Mouse (Mus musculus): ENCODE measurements around the gene Dgke. TPM values are rescaled to one million over a fixed set of nuclear protein-coding genes. Genes with fewer than 3 reads are reported as not detected.
A peak's percentile ranks its signal among the peaks of the same experiment; 100 is the strongest.

The Dgke gene
- total RNA-seq, 1 experiment from 2014 or later, result 9.5 TPM

DNA sequence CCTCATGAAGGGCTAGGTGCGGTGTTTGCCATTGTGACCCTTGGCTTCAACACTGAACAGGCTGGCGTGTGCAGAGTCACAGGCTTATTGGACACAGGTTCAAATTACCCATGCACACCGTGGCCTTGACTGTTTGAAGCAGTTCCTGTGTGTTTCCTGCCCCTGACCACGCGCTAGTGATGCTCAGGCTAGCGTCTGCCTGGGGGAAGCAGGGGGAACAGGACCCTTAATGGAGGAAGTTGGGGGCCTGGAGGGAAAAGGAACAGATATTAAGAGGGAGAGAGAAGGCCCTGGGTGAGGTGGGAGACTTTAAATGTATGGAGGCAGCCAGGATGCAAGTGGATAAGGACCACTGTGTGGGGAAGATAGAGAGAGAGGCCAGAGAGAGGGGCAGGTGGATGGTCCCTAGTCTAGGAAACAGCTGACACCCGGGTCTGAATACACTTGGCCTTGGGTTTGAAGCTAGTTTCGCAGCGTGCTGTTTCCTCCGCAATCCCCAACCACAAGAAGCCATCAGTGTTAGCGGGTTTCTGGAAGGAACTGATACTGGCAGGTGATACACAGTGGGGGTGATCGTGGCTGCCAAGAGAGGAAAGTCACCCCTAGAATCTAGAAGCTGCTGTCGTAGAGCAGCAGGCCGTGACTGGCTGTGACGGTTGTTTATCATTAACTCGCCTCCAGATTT lies 12.5 kb upstream of the Dgke start:
- peak; percentile 66 to 67 for ATAC-seq (replicated peaks in 1 of 2; ENCODE audit: insufficient read depth in 1 of 2, low FRiP score in 2 of 2, low TSS enrichment in 1 of 2, low read depth in 1 of 2, poor library complexity in 2 of 2, severe bottlenecking in 2 of 2)

DNA sequence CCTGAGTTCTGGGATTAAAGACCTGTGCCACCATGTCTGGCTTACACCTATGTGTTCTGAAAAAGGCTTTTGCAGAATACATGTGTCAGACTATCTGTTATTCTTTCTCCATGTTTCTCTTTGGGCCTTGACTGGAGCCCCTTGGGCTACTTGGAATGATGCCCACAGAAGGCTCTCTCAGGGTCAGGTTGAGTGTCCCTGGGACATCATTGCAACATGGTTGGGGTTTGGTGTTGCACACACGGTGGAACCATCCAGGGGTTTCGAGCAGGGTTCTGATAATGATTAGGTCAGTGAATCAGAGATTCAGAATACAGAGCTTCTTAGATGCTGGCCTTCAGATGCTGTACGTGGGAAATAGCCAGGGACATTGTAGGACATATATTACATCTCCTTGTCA lies 11.7 kb upstream of the Dgke start:
- no peak for ATAC-seq (replicated peaks in 1 of 2; ENCODE audit: insufficient read depth in 1 of 2, low FRiP score in 2 of 2, low TSS enrichment in 1 of 2, low read depth in 1 of 2, poor library complexity in 2 of 2, severe bottlenecking in 2 of 2)

DNA sequence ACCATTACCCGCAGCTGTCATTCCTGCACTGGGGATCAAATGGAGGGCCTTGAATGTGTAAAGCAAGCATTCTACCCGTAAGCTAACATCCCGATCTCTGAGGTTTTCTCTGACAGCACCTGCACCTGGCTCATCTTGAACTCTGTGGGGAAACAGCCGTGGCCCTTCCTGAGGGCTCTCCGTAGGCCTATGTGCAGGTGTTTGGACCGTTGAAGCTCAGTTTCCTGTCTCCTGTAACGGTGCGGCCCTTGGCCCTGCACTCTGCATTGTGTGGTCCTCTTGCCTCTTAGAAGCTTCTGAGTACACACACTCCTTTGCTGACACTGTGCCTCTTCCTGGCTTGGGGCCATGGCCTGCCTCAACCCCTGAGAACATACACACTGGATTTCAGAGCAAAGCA lies 11.0 kb upstream of the Dgke start:
- 0 out of 4 replicates have a peak, but pooled peaks of 1 of the 2 experiments have one; percentile 16 for ATAC-seq (replicated peaks in 1 of 2; ENCODE audit: insufficient read depth in 1 of 2, low FRiP score in 2 of 2, low TSS enrichment in 1 of 2, low read depth in 1 of 2, poor library complexity in 2 of 2, severe bottlenecking in 2 of 2)

DNA sequence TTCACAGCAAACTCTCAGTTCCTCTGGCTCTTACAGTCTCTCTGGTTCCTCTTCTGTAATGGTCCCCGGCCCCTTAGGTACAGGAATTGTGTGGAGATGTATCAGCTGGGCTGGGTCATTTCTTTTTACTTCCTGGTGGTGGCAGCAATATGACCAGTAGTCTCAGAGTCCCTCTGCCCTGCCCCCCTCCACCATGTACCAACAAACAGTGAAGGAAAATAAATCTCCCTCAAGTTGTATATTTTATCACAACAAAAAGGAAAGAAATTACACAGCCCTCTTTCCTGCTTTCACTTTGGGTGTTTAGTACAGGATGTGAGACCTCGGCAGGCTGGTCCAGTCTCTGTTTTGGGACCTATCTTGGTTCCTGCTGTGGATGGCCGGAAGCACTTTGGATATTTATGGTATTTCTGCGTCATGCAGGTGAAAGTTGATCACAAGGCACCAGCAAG lies 9.7 kb upstream of the Dgke start:
- ATAC-seq (replicated peaks in 1 of 2; ENCODE audit: insufficient read depth in 1 of 2, low FRiP score in 2 of 2, low TSS enrichment in 1 of 2, low read depth in 1 of 2, poor library complexity in 2 of 2, severe bottlenecking in 2 of 2), result peak in 1 of 2 experiments; percentile 28; a peak in 1 of 4 replicates

DNA sequence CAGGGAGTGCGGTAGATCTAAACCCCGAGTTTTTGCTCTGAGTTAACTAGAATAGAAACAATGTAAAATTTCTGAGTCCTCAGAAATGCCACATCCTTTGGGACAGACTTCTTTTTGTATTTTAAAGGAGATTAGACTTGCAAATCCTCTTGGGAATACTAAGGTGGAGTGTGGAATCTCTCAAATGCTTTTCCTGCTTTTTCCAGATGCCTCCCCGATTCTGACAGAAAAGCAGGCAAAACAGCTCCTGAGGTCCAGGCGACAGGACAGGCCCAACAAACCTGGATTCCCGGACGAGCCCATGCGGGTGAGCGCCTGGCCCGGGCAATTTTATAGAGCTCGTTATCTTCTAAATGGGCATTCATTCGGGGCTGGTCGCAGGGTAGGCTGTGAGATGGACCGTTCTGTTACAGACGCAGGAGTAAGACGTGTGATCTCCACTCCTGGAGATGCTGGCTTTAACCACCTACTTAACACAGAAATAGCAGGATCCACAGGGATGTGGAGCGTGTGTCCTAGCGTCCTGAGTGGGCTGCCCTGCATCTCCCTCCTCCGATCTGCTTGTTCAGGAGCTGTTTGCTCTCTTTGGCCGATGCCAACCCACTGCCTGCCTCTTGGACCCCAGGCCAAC lies 8.2 kb upstream of the Dgke start:
- ATAC-seq (replicated peaks in 1 of 2; ENCODE audit: insufficient read depth in 1 of 2, low FRiP score in 2 of 2, low TSS enrichment in 1 of 2, low read depth in 1 of 2, poor library complexity in 2 of 2, severe bottlenecking in 2 of 2), result no peak

DNA sequence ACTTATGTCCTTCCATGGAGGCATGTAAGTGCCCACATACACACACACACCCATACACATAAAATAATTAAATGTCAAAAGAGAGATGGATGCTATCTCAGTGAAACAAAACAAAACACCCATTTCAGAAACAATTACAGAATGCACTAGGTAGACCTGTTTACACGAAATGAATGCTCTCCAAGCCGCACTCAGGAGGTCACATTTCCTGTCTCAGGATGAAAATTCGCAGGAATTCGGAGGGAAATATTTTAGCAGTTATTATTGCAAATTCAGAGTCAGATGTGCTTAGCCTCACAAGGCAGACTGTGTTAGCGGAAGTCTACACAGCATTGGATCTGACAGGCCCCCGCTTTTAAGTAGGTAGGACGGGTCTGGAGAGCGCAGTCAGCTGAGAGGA lies 6.9 kb upstream of the Dgke start, which contains the start of gene Gm525:
Gene Gm525, plus strand, starts transcription at position 301 of the 400 bp plus-strand sequence.
- no peak for ATAC-seq (replicated peaks in 1 of 2; ENCODE audit: insufficient read depth in 1 of 2, low FRiP score in 2 of 2, low TSS enrichment in 1 of 2, low read depth in 1 of 2, poor library complexity in 2 of 2, severe bottlenecking in 2 of 2)

DNA sequence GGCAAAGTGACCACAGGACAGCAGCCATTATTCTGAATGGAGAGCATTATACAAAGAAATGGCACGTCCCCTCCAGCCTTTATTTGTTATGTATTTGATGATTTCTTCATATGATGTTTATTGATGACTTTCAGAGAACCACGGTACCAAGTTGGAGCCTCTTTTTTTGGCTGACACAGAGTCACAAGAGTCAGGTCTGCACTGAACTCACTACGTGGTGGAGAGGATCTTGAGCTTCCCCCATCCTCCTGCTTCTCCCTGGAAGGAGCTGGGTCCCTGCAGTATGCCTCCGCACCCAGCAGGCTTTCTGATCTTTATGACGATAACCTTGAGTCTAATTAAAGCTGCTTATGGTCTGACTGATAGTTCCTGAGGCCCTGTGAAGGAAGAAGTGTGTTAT lies 4.9 kb upstream of the Dgke start:
- ATAC-seq (replicated peaks in 1 of 2; ENCODE audit: insufficient read depth in 1 of 2, low FRiP score in 2 of 2, low TSS enrichment in 1 of 2, low read depth in 1 of 2, poor library complexity in 2 of 2, severe bottlenecking in 2 of 2), result no peak

DNA sequence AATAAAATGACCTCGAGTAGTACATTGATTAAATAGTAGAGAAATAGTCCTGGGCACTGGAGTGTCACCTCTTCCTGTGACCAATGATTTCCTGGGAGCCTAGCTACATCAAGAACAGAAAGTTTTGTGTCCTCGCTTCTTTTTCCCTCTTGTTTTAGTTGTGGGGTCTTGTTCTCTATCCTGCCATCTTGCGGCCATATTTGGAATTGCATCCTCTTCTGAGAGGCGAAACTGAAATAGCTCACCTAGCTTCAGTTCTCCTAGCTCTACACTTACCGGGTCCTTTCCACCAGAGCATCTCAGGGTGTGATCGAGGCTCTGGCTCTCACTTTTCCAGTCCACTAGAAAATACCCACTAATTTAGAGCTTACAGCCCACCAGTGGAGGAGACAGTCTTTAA lies 2.7 kb upstream of the Dgke start:
- peak; percentile 42 to 66; a peak in 3 of 4 replicates for ATAC-seq (replicated peaks in 1 of 2; ENCODE audit: insufficient read depth in 1 of 2, low FRiP score in 2 of 2, low TSS enrichment in 1 of 2, low read depth in 1 of 2, poor library complexity in 2 of 2, severe bottlenecking in 2 of 2)

DNA sequence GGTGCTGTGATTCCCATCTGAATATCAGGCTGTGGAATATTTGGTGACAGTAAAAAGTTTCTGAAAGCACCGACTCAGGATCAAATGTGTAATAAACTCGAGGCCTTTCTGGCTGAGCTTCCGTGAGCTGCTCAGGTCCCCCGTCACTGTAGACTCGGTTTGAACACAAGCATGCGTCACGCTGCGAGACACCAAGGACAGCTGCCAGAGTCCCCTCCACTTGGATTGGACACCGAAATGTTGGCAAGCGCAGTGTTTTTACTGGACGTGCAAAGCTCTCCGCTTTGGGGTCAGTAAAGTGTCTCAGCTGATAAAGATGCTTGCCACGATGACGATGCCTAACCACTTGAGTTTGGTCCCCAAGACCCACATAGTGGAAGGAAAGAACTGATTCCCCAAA lies 2.0 kb upstream of the Dgke start:
- no peak for ATAC-seq (replicated peaks in 1 of 2; ENCODE audit: insufficient read depth in 1 of 2, low FRiP score in 2 of 2, low TSS enrichment in 1 of 2, low read depth in 1 of 2, poor library complexity in 2 of 2, severe bottlenecking in 2 of 2)

DNA sequence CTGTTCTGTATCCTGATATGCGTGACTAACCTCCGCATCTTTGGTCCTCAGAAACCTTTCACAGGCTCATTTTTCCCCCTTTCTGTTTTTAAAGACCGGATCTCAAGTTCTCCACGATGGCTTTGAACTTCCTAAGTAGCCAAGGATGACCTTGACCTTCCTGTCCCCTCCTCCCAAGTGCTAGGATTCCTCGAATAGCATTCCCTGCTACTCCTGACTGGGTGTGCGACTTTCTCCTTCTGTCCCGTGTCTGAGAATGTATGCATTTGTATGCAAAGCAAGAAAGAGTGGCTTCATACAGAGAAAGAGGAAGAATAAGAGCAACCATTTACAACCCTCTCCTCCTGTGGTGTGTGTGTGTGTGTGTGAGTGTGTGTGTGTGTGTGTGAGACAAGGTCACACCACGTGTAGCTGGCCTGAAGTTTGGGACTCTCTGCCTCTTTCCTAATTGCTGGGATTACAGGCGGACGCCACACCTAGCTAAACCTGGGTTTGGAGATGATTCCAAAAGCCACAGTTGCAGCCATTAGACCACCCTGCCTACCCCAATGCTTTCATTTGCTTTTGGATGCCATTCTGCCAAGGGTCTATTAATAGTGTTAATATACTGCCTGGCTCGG lies 1.3 kb upstream of the Dgke start:
- ATAC-seq (replicated peaks in 1 of 2; ENCODE audit: insufficient read depth in 1 of 2, low FRiP score in 2 of 2, low TSS enrichment in 1 of 2, low read depth in 1 of 2, poor library complexity in 2 of 2, severe bottlenecking in 2 of 2), result no peak

DNA sequence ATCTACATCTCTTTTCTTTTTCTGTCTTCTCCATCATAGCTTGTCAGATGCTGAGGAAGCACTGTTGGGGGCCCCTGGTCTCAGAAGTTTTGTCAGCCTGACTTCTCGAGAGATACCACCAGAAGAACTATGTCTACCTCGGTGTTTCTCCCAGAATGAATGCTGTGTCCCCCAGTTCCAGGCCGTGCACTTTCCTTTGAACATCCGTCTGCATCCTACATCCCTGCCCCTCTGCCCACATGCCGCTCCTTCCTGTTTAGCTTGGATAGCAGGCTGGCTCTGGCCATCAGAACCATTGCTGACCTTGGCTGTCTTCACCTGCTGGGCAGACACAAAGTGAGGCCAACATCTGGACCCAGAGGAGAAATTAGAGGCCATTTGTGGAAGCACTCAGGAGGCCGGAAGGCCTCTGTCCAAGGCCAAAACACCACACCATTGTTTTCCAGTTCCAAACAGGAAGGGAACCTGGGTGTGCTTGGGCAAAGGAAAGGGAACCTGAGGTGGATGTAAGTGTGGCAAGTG lies 712 bp upstream of the Dgke start:
- ATAC-seq (replicated peaks in 1 of 2; ENCODE audit: insufficient read depth in 1 of 2, low FRiP score in 2 of 2, low TSS enrichment in 1 of 2, low read depth in 1 of 2, poor library complexity in 2 of 2, severe bottlenecking in 2 of 2), result no peak

DNA sequence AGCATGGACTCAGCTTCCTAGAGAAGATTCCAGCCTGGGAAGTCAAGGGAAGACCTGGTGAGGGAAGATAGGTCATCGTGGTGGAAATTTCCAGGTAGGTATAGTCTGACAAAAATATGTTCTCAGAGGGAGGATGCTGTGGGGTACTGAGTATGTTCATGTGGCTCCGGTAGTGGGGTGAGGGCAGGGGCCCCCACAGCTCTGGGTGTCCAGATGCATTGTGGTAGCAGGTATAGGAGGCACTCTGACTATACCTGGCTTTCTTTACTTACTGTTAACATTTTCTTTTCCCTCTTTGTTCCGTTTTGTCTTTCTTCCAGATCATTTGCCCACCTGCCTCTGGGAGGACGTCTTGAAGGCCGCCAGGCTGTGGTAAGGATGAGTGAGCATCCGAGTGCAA lies 524 bp downstream of the Dgke start:
- no peak for ATAC-seq (replicated peaks in 1 of 2; ENCODE audit: insufficient read depth in 1 of 2, low FRiP score in 2 of 2, low TSS enrichment in 1 of 2, low read depth in 1 of 2, poor library complexity in 2 of 2, severe bottlenecking in 2 of 2)

DNA sequence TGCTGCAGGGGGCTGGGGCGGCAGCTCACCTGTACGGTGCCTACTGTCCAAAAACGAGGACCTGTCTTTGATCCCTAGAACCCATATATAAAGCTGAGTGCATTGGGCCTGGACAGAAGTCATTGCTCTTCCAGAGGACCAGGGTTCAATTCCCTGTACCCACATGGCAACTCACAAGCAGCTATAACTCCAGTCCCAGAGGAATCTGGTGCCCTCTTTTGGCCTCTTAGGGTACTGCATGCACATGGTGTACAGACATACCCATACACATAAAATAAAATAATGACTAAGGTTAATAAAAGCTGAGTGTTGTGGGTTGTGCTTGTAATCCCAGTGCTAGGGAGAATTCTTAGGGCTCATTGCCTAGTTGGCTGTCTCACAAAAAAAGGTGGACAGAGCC lies 1.4 kb downstream of the Dgke start:
- ATAC-seq (replicated peaks in 1 of 2; ENCODE audit: insufficient read depth in 1 of 2, low FRiP score in 2 of 2, low TSS enrichment in 1 of 2, low read depth in 1 of 2, poor library complexity in 2 of 2, severe bottlenecking in 2 of 2), result no peak

DNA sequence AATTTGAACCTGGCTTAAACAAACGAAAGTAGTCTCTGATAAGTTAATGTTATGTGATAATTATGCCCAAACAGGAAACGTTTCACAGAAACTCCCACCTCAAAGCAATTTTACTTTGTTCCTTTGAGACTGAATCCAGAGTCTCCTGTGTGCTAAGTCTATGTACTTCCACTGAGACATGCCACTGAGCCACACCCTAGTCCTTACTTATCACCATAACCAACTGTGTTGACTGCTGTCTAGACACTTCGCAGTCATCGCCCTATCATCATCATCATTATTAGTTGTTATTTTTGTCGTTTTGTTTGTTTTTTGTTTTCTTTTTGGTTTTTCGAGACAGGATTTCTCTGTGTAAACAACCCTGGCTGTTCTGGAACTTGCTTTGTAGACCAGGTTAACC lies 2.3 kb downstream of the Dgke start:
- no peak for ATAC-seq (replicated peaks in 1 of 2; ENCODE audit: insufficient read depth in 1 of 2, low FRiP score in 2 of 2, low TSS enrichment in 1 of 2, low read depth in 1 of 2, poor library complexity in 2 of 2, severe bottlenecking in 2 of 2)

DNA sequence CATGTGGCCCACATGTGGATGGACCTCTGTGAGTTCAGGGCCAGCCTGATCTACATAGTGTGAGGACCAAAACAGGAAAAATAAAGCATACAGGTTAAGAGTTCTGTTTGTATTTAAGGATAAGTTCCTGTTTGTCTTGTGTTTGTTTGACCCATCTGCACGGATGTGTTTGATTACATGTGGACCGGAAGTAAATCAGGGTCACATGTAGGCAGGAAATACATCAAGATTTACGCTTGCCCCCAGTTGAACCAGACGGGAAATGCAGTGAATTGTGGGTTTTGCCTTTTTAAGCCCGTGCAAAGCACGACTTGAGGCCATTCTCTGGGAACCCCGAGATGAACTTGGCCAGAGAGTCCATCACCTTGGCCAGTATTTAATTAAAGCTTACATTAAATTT lies 5.3 kb downstream of the Dgke start:
- ATAC-seq (replicated peaks in 1 of 2; ENCODE audit: insufficient read depth in 1 of 2, low FRiP score in 2 of 2, low TSS enrichment in 1 of 2, low read depth in 1 of 2, poor library complexity in 2 of 2, severe bottlenecking in 2 of 2), result no peak

DNA sequence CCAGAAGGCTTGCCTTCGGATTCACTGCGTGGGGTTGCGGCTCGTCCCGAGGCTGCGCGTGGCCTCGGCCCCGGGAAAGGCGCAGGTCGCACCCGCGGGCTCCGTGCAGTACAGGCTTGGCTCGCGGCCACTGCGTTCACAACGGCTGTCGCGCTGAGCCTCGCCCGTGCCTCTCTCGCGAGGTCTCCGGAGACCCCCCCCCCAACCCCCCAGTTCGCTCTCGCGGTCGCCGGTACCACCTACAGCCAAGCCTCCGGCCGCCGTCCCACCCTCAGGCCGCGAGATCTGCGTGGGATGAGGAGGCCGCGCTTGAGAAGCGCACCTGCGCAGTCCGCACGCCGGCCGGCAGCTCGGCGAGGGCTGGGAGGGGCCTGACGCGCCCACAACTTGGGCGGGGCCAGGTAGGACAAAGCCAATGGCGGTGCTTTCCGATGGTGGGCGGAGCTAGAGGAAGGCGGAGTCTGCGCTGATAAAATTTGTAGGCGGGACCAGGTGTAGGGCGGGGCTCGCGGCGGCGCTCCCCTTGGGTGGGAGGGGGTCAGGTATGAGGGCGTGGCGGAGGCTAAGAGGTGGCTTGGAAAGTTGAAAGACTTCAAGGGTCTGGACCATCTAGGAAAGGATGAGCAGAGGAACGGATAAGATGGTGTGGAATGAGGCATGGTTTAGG lies 6.1 kb downstream of the Dgke start:
- peak; percentile 81 to 85 for ATAC-seq (replicated peaks in 1 of 2; ENCODE audit: insufficient read depth in 1 of 2, low FRiP score in 2 of 2, low TSS enrichment in 1 of 2, low read depth in 1 of 2, poor library complexity in 2 of 2, severe bottlenecking in 2 of 2)

DNA sequence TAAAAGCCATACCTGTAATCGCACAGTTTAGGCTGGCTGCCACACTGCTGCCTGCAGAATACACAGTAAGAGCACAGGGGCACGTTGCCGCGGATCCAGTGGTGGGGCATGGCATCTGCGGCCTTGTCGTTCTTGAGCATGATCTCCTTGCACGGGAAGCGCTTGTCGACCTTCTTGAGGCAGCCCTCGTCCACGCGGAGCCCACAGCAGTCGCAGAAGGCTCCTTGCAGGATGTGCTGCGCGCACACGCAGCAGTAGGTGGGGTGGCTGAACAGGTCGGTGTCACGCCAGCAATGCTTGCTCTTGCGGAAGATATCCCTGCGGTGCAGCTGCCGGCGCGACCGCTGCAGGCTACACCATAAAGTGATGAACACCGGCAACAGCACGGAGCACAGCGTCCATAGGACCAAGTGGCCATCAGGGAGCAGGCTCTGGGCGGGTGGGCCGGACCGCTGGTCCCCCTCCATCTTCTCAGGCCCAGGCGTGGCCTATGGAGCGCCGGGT lies 6.7 kb downstream of the Dgke start:
- peak; percentile 31 to 55; a peak in 3 of 4 replicates for ATAC-seq (replicated peaks in 1 of 2; ENCODE audit: insufficient read depth in 1 of 2, low FRiP score in 2 of 2, low TSS enrichment in 1 of 2, low read depth in 1 of 2, poor library complexity in 2 of 2, severe bottlenecking in 2 of 2)
